Mouse (Mus musculus): ENCODE measurements around the gene Jam2.

The Jam2 gene

GRCm38 (mm10) chr16:84807874-84808273, 34.0 kb downstream of the Jam2 start:
- no peak for TF ChIP-seq GATA4 (IDR thresholded peaks at IDR 0.05; ENCODE audit: insufficient replicate concordance, low read length)

DNA sequence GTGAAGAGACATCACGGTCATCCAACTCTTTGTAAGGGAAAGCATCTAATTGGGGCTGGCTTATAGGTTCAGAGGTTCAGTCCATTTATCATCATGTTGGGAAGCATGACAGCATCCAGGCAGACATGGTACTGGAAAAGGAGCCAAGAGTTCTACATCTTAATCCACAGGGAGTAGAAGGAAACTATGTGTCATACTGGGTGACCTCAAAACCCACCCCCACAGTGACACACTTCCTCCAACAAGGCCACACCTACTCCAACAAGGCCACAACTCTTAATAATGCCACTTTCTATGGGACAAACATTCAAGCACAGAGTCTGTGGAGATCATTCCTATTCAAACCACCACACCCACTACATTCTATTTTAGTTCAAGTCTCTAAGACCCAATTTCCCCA, 36.3 kb downstream of the Jam2 start:
- no peak for TF ChIP-seq GATA4 (IDR thresholded peaks at IDR 0.05; ENCODE audit: insufficient replicate concordance, low read length)

- TF ChIP-seq GATA4 (IDR thresholded peaks at IDR 0.05; ENCODE audit: insufficient replicate concordance, low read length): no peak
Observed at GRCm38 (mm10) chr16:84813852-84814251, 39.9 kb downstream of the Jam2 start.

- TF ChIP-seq GATA4 (IDR thresholded peaks at IDR 0.05; ENCODE audit: insufficient replicate concordance, low read length): no peak
Observed at GRCm38 (mm10) chr16:84814511-84814910, 40.6 kb downstream of the Jam2 start.

DNA sequence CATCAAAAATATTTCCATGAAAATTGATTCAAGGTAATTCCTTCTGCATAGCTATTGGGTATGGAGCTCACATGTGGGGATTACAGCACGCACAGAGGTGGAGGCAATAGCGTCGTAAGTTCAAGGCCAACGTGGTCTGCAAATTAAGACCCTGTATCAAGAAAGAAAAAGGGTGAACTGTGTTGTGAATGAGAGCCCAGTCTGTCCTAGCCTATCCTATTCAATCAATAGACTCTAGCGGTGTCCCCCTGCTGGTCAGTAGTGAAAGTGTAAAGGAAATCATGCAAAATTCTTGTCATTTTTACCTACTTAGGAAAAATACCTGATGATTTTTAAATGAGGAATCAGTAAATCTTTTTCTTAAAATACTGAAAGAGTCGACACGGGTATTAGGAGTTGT, 43.5 kb downstream of the Jam2 start:
- TF ChIP-seq GATA4 (IDR thresholded peaks at IDR 0.05; ENCODE audit: insufficient replicate concordance, low read length): no peak

DNA sequence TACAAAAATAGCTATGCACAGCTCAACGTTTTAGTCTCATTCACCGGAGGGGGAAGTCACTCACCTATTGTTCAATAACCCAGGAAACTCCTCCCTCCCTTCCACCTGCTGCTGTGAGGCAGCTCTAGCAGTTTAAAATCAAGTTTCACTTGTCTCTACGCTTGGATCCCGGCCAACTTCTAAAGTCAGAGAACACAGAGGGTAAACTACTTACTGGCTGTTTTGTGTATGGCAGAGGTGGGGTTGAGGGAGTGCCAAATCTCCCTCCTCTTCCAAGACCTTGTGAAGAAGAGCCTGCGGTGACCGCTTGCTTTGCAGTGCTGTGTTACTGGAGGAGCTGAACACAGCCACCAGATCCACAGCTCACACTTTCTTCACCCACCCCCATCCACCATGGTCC, 51.1 kb downstream of the Jam2 start:
- no peak for TF ChIP-seq GATA4 (IDR thresholded peaks at IDR 0.05; ENCODE audit: insufficient replicate concordance, low read length)

DNA sequence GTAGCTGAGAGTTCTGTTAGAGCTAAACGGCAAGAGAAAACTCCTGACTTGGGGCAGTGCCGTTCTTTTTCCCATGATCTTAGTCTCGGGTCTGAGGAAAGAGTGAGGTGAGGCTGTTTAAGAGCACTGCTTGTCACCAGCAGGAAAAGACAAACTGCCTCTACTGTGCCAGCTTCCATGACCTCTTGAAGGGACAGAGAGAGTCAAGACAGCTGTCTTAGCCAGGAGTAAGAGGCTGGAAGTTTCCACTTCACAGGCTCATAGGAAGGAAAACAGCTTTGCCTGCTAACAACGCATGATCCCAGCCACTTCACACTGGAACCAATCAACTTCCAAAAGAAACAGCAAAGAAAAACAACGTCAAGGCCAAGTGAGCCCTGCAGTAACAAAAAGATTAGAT, 57.8 kb downstream of the Jam2 start:
- TF ChIP-seq GATA4 (IDR thresholded peaks at IDR 0.05; ENCODE audit: insufficient replicate concordance, low read length): no peak

DNA sequence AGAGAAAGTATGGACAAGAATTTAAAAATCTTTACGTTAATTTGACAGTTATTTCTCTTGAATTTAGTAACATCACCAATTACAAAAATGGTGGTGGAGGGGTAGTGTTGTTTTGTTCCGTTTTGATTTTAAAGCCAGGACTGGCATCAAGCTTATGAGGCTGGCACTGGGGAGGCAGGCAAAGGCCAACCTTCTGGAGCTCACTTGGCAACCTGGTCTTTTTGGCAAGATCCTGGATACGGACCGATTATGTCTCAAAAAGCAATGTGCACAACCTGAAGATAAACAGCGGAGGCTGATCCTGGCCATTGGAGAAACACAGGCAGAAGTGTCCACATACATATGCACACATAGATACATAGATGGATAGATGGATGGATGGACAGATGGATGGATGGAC, 58.8 kb downstream of the Jam2 start:
- no peak for TF ChIP-seq GATA4 (IDR thresholded peaks at IDR 0.05; ENCODE audit: insufficient replicate concordance, low read length)

GRCm38 (mm10) chr16:84834344-84834743, 60.4 kb downstream of the Jam2 start:
- TF ChIP-seq GATA4 (IDR thresholded peaks at IDR 0.05; ENCODE audit: insufficient replicate concordance, low read length): no peak

GRCm38 (mm10) chr16:84834745-84835440, 61.0 kb downstream of the Jam2 start, which contains the start of gene Gabpa:
Gene Gabpa, plus strand, starts transcription at chr16:84834925.
- TF ChIP-seq GATA4 (IDR thresholded peaks at IDR 0.05; ENCODE audit: insufficient replicate concordance, low read length): 0 out of 2 replicates have a peak, but pooled peaks have one; percentile 23

GRCm38 (mm10) chr16:84835441-84835822, 61.5 kb downstream of the Jam2 start, which contains the start of gene Atp5j:
Gene Atp5j, minus strand, starts transcription at chr16:84835625.
- TF ChIP-seq GATA4 (IDR thresholded peaks at IDR 0.05; ENCODE audit: insufficient replicate concordance, low read length): no peak

GRCm38 (mm10) chr16:84835823-84836743, 62.2 kb downstream of the Jam2 start:
- no peak for TF ChIP-seq GATA4 (IDR thresholded peaks at IDR 0.05; ENCODE audit: insufficient replicate concordance, low read length)

DNA sequence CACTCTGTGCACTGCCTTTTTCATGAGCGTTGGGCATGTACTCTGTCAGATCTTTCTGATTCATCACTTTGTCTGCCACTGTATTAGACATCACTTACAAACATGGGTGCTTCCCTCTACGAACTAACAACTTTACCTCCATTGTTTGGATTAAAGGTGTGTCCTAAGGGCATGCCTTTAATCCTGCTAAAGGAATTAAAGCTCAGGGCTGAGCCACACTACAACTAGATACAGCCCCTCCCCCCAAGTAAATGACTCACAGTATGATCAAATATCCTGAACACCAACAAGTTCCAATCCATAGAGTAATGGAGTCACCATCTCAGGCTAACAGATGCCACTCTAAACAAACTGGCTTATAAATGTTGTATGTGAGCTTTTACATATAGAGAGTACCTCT, 64.7 kb downstream of the Jam2 start:
- no peak for TF ChIP-seq GATA4 (IDR thresholded peaks at IDR 0.05; ENCODE audit: insufficient replicate concordance, low read length)

DNA sequence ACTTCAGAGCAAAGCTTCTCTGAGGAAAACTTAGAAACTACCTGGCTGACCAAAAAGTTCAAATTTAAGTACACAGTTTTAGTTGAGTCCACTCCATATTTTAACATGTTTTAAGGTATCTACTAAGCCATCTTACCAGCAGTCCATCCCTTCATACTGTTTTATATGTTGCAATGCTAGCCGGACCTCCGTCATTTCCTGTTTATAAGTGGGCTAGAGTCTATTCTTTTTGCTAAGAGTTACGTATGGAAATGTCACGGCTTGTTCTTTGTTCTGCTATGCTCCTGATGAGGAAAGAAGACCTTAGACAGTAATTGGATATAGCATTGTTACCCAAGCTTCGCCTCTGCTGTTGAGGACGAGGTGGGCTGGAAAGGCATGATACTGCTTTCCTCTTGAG, 79.6 kb downstream of the Jam2 start:
- no peak for TF ChIP-seq GATA4 (IDR thresholded peaks at IDR 0.05; ENCODE audit: insufficient replicate concordance, low read length)

- TF ChIP-seq GATA4 (IDR thresholded peaks at IDR 0.05; ENCODE audit: insufficient replicate concordance, low read length): no peak
Observed at GRCm38 (mm10) chr16:84864656-84865055, 90.7 kb downstream of the Jam2 start.

- TF ChIP-seq GATA4 (IDR thresholded peaks at IDR 0.05; ENCODE audit: insufficient replicate concordance, low read length): no peak
Observed at GRCm38 (mm10) chr16:84873805-84874204, 99.9 kb downstream of the Jam2 start.
